Mouse (Mus musculus) activated CD4-positive, CD25-positive, alpha-beta regulatory T cell (primary cell): Measurements from ENCODE around the gene Mmgt2. TPM values are rescaled to one million over a fixed set of nuclear protein-coding genes. Genes with fewer than 3 reads are reported as not detected.

Experiments
- polyA plus RNA-seq, 2 experiments: library from polyadenylated mRNA; unstranded; fragments of 100-300 nt; shearing (Covaris generic); gene quantifications; one replicate each; pipeline ENCODE4 v1.2.1; 2017

Mmgt2 gene
- polyA plus RNA-seq, result 10 to 100 TPM; 42.7 to 51.6 TPM

GRCm38 (mm10) chr11:62648591-62649391, at the start of gene Mmgt2:
Gene Mmgt2 (plus strand): TSS chr11:62648664.

DNA sequence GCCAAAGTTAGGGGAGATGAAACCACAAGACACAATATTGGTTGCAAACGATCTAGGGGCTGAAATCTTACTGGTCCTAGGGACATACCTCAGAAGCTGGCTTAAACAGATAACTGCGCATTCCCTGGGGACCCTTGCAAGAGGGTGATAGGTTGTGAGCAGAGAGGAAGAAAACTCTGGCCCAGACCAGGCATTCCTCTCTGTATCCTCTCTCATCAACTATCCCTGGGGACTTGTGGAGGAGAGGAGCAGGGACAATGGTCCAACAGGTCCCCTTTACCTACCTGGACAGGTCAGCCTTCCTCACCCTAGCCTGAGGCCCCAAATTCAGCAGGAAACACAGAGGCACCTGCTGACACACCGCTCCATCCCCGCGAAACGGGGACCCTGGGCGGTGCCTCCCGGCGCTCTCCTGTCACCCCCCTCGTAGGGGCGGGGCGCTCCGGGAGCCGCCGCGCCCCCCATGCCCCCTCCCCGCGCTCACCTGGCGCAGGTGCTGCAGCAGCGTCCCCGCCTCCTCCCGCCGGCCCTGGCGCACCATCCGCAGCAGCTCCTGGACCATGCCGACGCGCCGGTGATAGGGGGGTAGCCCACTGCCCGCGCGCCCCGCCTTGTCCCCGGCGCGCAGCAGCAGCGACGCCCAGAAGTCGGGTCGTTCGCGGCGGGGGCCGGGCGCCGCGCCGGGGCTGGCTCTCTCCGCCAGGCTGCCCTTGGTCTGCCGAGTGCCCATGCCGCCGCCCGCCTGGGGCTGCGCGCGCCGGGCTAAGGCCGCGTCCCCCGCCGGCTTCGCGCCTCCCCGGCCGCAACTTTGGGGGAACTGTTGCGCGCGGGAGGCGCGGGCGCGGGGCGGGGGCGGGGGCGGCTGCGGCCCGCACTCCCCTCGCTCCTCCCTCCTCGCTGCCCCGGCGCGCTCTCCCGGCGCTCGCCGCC, 538 bp upstream of the Mmgt2 start, which contains the start of gene Lrrc75a:
Gene Lrrc75a (minus strand): TSS at position 863 of the 930 bp plus-strand sequence.

Other genes starting within 250 kb of the Mmgt2 start
- 10 to 100 TPM in 1 of 2 experiments, 1 to 10 TPM in 1; 7.6 to 12.4 TPM for gene Pigl, start 190.2 kb upstream of the Mmgt2 start, polyA plus RNA-seq
- 100 to 1,000 TPM; 369 to 394 TPM for gene Ncor1, start 190.1 kb upstream of the Mmgt2 start, polyA plus RNA-seq
- gene Cenpv, start 109.4 kb upstream of the Mmgt2 start, polyA plus RNA-seq, result 10 to 100 TPM in 1 of 2 experiments, 1 to 10 TPM in 1; 7.8 to 12.4 TPM
- gene Ubb, start 97.5 kb upstream of the Mmgt2 start, polyA plus RNA-seq, result 1,000 to 10,000 TPM; 2,490 to 2,675 TPM
- gene Trpv2, start 74.2 kb upstream of the Mmgt2 start, polyA plus RNA-seq, result 100 to 1,000 TPM in 1 of 2 experiments, 10 to 100 TPM in 1; 59.7 to 150 TPM
- gene Lrrc75a, start 141 bp upstream of the Mmgt2 start, polyA plus RNA-seq, result 1 to 10 TPM; 2.0 to 2.3 TPM
- 10 to 100 TPM; 15.2 to 31.2 TPM for gene Zfp287, start 83.2 kb downstream of the Mmgt2 start, polyA plus RNA-seq
- gene Gm10428, start 104.4 kb downstream of the Mmgt2 start, polyA plus RNA-seq, result not detected
- gene Zfp286, start 140.8 kb downstream of the Mmgt2 start, polyA plus RNA-seq, result 1 to 10 TPM in 1 of 2 experiments, under 1 TPM in 1; 0.98 to 3.0 TPM
- gene Trim16, start 171.6 kb downstream of the Mmgt2 start, polyA plus RNA-seq, result 1 to 10 TPM in 1 of 2 experiments, under 1 TPM in 1; 0.89 to 5.5 TPM
- gene Fbxw10, start 198.4 kb downstream of the Mmgt2 start, polyA plus RNA-seq, result 1 to 10 TPM in 1 of 2 experiments, under 1 TPM in 1; 0.48 to 2.9 TPM
- gene Tvp23b, start 230.8 kb downstream of the Mmgt2 start, polyA plus RNA-seq, result 10 to 100 TPM; 35.1 to 42.9 TPM